Mouse (Mus musculus) C2C12 (cell line): ENCODE measurements around the gene Masp2. TPM values are rescaled to one million over a fixed set of nuclear protein-coding genes. Genes with fewer than 3 reads are reported as not detected.
A peak's percentile ranks its signal among the peaks of the same experiment; 100 is the strongest.

Experiments
- H3K27me3 ChIP-seq: one replicate; pipeline ENCODE4 v1.6.1; 2011; ENCODE audit not compliant: control insufficient read depth, insufficient read depth, insufficient read length
- H3K36me3 ChIP-seq: one replicate; pipeline ENCODE4 v1.6.1; 2011; ENCODE audit not compliant: control insufficient read depth, insufficient read depth
- H3K4me3 ChIP-seq: one replicate; pipeline ENCODE4 v1.5.1; 2011; ENCODE audit warnings: mild to moderate bottlenecking, control low read depth; ENCODE audit not compliant: poor library complexity, insufficient read depth, severe bottlenecking
- H3K79me2 ChIP-seq: one replicate; pipeline ENCODE4 v1.6.1; 2011; ENCODE audit not compliant: control insufficient read depth, insufficient read depth
- H3K79me3 ChIP-seq: one replicate; pipeline ENCODE4 v1.6.1; 2011; ENCODE audit warnings: low read depth, control low read depth
- H3ac ChIP-seq: one replicate; pipeline ENCODE3; 2011; ENCODE audit warnings: low read depth; ENCODE audit not compliant: control insufficient read depth, insufficient read length
- CEBPB ChIP-seq: IDR thresholded peaks from one replicate; pipeline ENCODE4 v1.6.1; 2011; ENCODE audit warnings: low read depth, mild to moderate bottlenecking, control low read depth, moderate library complexity
- CTCF ChIP-seq: IDR thresholded peaks from one replicate; pipeline ENCODE4 v1.5.1; 2011; ENCODE audit not compliant: control insufficient read depth, insufficient read depth, insufficient read length
- FOSL1 ChIP-seq: IDR thresholded peaks from one replicate; pipeline ENCODE4 v1.8.0; 2011; ENCODE audit warnings: mild to moderate bottlenecking, low read length; ENCODE audit not compliant: poor library complexity, insufficient read depth, severe bottlenecking
- MAX ChIP-seq: IDR thresholded peaks from one replicate; pipeline ENCODE4 v1.6.1; 2011; ENCODE audit warnings: mild to moderate bottlenecking, control low read depth
- MYOD1 ChIP-seq: IDR thresholded peaks from one replicate; pipeline ENCODE4 v1.6.1; 2011; ENCODE audit warnings: low read depth; ENCODE audit not compliant: control insufficient read depth, insufficient read length
- MYOG ChIP-seq: IDR thresholded peaks from one replicate; pipeline ENCODE4 v1.6.1; 2011; ENCODE audit not compliant: control insufficient read depth, insufficient read length; ENCODE audit errors: extremely low read depth
- USF1 ChIP-seq: IDR thresholded peaks from one replicate; pipeline ENCODE4 v1.6.1; 2011; ENCODE audit warnings: low read depth, mild to moderate bottlenecking, control low read depth, moderate library complexity
- polyA plus RNA-seq: library from polyadenylated mRNA; unstranded; fragments of >200 nt; fragmentation: generic; extraction: Trizol; gene quantifications from one replicate; pipeline ENCODE4 v1.2.1, GENCODE M21; 2012; ENCODE audit warnings: missing spikeins

Masp2 gene
- polyA plus RNA-seq, 1 experiment: 0.36 TPM

- Histone ChIP-seq H3K36me3 (peaks cover 3% of the 10 kb centered on the region), H3K27me3 (no peaks in the 10 kb centered on the region), H3ac (no peak overlapping the region), H3K79me3 (no peaks in the 10 kb centered on the region), H3K79me2 (no peaks in the 10 kb centered on the region), H3K4me3 (no peak overlapping the region)
- TF ChIP-seq CEBPB (no peak), FOSL1 (no peak), MAX (no peak)
Measured at GRCm38 (mm10) chr4:148604141-148604540, 1.8 kb downstream of the Masp2 start.

DNA sequence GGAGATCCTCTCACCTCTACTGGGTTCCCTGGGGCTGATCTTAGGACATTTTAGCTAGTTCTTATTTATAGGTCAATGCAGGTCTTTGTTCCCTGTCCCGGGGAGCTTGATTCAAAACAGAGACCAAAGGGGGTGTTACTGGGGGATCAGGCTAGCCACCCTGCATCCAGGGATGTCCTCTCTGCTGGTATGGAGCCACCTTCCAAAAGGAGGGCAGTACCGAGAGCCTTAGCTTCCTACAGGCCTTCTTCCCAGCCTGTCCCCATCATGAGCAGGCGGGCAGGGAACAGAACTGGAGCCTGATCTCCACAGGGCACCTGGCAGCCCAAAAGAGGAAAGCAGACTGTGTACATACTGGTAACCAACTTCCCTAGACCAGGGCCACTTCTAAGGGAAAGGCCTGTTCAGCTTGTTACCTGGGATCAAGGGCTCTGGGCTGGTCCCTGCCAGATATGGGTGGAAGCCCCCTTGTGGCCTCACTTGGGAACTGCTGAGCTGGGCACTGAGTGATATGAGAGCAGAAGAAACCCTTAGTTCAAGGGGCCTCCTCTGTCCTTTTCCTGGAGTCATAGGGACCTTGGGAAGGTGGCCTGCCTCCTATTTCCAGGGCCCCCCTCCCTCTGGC is 2.3 kb downstream of the Masp2 start:
- Histone ChIP-seq H3K79me2 (no peaks in the 10 kb centered on the region), H3K36me3 (peaks cover 2% of the 10 kb centered on the region), H3K79me3 (no peaks in the 10 kb centered on the region), H3K27me3 (no peaks in the 10 kb centered on the region), H3ac (no peak overlapping the region), H3K4me3 (no peak overlapping the region)
- no peak for TF ChIP-seq MYOG
- no peak for TF ChIP-seq MAX
- no peak for TF ChIP-seq FOSL1
- TF ChIP-seq CEBPB: no peak
- TF ChIP-seq MYOD1: no peak
- no peak for TF ChIP-seq USF1
- TF ChIP-seq CTCF: no peak

GRCm38 (mm10) chr4:148607758-148608157 is 5.4 kb downstream of the Masp2 start:
- Histone ChIP-seq H3K27me3 (no peaks in the 10 kb centered on the region), H3K79me3 (no peaks in the 10 kb centered on the region), H3K79me2 (no peaks in the 10 kb centered on the region), H3K36me3 (peaks cover 31% of the 10 kb centered on the region), H3ac (no peak overlapping the region), H3K4me3 (no peak overlapping the region)
- TF ChIP-seq CTCF: peak; percentile 54
- TF ChIP-seq FOSL1: no peak
- TF ChIP-seq MAX: no peak

DNA sequence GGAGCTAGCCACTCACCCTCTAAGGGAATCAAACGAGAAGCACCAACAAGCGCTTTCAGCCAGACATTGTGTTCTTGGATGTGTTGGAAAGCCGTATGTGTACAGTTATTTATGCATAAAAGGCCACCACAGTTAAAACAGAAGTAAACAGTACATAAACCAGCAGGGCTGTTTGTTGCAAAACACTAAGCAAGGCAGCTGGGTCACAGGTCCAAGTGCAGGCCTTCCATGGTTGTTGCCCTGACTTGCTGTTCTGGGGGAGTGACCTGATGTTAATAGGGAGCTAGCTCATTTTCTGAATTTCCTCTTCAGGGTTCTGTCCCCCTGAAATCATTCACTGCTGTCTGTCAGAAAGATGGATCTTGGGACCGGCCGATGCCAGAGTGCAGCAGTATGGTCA is 7.5 kb downstream of the Masp2 start:
- no peak overlapping the region for H3K4me3 ChIP-seq
- peaks cover 51% of the 10 kb centered on the region for H3K36me3 ChIP-seq

DNA sequence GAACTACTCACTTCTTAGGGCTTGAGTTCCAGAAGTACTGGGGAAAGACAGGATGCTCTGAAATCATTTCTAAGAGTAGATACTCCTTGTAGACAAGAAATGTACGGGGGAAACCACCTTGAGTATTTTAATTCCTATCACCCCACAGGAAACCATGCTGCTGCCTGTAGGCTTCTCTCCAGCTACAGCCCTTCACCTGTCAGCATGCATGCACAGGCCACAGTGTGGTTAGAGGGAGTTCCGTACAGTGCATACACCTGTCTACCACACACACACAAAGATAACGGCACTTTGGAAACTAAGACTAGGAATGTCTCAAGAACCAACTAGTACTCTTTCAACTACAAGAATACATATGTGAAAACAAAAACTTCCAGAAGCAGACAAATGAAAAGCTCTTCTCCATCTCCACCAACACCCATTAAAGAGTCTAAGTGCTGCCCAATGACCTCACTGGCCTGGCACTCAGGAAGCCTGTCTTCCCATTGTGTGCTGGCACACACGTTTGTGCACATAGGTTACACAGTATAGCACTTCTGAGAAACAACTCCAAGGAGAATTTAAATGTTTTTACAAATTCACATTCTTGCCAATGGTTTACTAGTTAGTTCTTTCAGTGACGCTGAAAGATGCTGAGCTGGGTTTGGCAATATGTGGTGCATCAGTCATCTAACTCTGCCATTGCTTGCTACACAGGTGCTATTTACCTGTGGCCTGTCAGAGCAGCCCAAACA is 8.4 kb downstream of the Masp2 start:
- TF ChIP-seq CEBPB (no peak), MYOD1 (no peak), FOSL1 (no peak), CTCF (no peak), MAX (no peak), MYOG (no peak), USF1 (no peak)
- H3K36me3 ChIP-seq: peaks cover 61% of the 10 kb centered on the region
- H3K4me3 ChIP-seq: no peak overlapping the region
- no peaks in the 10 kb centered on the region for H3K27me3 ChIP-seq
- no peak overlapping the region for H3ac ChIP-seq
- peaks cover 27% of the 10 kb centered on the region for H3K79me2 ChIP-seq
- H3K79me3 ChIP-seq: peaks cover 8% of the 10 kb centered on the region

More for the DNA sequence above, 7.5 kb downstream of the Masp2 start:
- Histone ChIP-seq H3ac (no peak overlapping the region), H3K79me3 (peaks cover 5% of the 10 kb centered on the region), H3K27me3 (no peaks in the 10 kb centered on the region), H3K79me2 (peaks cover 17% of the 10 kb centered on the region)
- TF ChIP-seq CTCF (no peak), MYOD1 (no peak), FOSL1 (no peak), MYOG (no peak), USF1 (no peak), CEBPB (no peak), MAX (no peak)

GRCm38 (mm10) chr4:148612557-148612956 is 10.2 kb downstream of the Masp2 start:
- TF ChIP-seq MYOG: no peak
- no peak for TF ChIP-seq MAX
- no peak for TF ChIP-seq USF1
- TF ChIP-seq CEBPB: no peak
- TF ChIP-seq MYOD1: no peak
- no peak for TF ChIP-seq FOSL1
- Histone ChIP-seq H3K27me3 (no peaks in the 10 kb centered on the region), H3K36me3 (peaks cover 79% of the 10 kb centered on the region), H3K79me2 (peaks cover 45% of the 10 kb centered on the region), H3K4me3 (no peak overlapping the region), H3K79me3 (peaks cover 14% of the 10 kb centered on the region), H3ac (no peak overlapping the region)
